Mouse (Mus musculus) adipocyte (in vitro differentiated cells): Measurements from ENCODE around the gene Pds5b.
"Not testable (repeated sequence)": the region's sequence is repeated elsewhere in the genome, so short reads cannot be mapped to it uniquely, and the experiment has no call there.

Source experiments
- DNase-seq: peaks from one replicate; pipeline ENCODE4 v3.0.0-alpha.2; 2016; ENCODE audit warnings: low spot score

Pds5b gene

GRCm38 (mm10) chr5:150822781-150823180 is 149.2 kb downstream of the Pds5b start:
- DNase-seq, result no peak

GRCm38 (mm10) chr5:150823361-150823760 is 149.8 kb downstream of the Pds5b start:
- DNase-seq, result peak; percentile 96

DNA sequence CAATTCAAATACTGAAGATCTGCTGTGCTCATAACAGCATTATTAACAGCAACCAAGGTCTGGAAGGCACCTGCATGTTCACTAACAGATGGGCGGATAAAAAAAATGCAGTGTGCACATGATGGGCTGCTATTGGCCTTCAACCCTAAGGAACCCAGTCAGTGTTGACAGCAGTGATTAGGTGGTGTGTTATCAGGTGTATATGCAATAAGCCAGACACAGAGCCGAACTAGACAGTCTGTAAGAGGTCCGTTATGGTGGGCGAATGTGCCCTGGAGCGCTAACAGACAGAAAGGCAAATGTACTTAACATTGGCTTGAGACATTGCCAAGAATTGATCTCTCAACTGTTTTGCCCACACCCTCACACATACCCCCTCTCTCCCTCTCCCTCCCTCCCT is 156.0 kb downstream of the Pds5b start:
- DNase-seq, result no peak

- DNase-seq, result no peak
These were observed 157.2 kb downstream of the Pds5b start for GRCm38 (mm10) chr5:150830718-150831117.

GRCm38 (mm10) chr5:150836782-150837181 is 163.2 kb downstream of the Pds5b start:
- no peak for DNase-seq

GRCm38 (mm10) chr5:150839688-150840541 is 166.4 kb downstream of the Pds5b start:
- DNase-seq, result peak; percentile 38

- DNase-seq, result no peak
These were observed 167.1 kb downstream of the Pds5b start for GRCm38 (mm10) chr5:150840596-150840995.

- no peak for DNase-seq
These were observed 172.4 kb downstream of the Pds5b start for GRCm38 (mm10) chr5:150845961-150846360.

DNA sequence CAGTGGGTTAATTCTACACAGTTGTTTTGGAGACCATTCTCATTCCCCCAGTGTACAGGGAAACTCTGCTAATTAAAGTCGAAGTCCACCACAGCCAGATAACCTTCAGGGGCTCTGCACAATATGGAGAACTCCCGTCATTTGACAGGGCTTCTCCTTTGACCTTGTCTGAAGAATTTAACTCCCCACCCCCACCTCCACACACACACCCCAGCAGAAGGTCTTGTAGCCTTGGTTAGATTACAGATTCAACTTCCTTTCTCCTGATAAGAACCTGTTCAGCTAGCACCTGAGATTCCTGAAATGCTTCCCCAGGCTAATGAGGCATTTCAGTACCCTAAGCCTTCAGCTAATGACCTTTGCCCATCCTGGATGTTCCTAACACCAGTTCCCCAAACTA is 177.3 kb downstream of the Pds5b start:
- no peak for DNase-seq

DNA sequence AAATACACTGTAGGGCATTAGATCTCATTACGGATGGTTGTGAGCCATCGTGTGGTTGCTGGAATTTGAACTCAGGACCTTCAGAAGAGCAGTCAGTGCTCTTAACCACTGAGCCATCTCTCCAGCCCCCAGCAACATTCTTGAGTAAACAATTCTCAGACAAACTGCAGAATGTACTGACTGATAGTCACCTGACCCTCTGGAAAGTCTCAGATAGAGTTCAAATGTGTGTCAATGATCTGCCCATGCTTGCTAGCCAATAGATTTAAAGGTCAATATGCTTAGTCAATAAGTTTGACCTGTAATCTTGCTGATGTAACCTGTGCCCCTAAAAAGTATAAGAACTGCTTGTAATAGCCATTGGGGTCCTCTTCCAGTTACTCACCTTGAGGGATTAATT is 178.6 kb downstream of the Pds5b start:
- DNase-seq, result not testable (repeated sequence)

DNA sequence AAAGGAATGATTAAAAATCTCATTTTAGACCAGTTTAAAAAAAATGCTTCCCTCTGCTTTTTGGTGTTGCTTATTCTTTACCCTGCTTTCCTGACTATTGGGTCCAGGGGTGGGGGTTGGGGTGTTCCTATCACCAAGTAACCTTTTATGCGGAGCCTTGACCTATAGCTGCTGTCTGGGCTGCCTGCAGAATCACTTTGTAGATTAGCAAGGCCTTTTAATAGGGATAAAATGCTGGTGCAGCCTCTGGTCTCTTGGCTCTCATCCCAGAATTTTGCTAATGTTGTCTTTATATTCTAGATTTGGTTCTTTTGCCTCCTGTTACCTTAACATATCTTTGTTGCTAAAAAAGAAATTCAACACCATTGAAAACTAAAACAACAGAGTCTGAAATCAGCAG is 181.0 kb downstream of the Pds5b start:
- peak; percentile 32 for DNase-seq

DNA sequence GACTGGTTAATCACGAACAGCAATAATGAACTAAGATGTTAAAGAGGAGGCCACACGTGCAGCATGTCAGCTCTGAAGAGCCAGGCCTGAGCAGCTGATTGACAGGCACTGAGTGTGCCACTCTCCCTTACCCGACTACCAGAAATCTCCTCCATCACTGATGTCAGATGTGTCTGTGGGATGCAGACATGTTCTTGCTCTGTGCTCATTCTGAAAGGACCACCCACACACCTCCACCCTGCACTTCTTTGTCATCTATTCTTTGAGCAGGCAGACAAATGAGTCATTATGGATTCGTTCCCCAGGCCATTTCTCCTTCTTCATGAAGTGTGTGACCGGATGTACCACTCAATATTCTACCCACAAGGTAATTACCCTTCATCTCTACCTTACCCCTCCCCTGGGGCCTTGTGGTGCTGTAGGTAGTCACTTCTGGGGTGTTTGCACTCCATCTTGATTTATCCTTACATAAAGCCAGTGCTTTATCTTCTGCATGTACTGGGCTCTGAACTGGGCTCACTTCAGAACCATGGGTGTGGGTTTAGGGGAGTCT is 186.2 kb downstream of the Pds5b start:
- DNase-seq, result no peak
